Mouse (Mus musculus): ENCODE data around the gene Col15a1. TPM values are rescaled to one million over a fixed set of nuclear protein-coding genes. Genes with fewer than 3 reads are reported as not detected.

Col15a1 gene
- polyA plus RNA-seq, 1 experiment from 2014 or later: 3.9 TPM

GRCm38 (mm10) chr4:47290448-47290847 is 82.5 kb downstream of the Col15a1 start:
- H3K27ac ChIP-seq (replicated peaks): no peak overlapping the region
- H3K27me3 ChIP-seq (replicated peaks): no peaks in the 10 kb centered on the region
- ATAC-seq (ENCODE audit: low FRiP score): no peak
- H3K4me3 ChIP-seq (replicated peaks): no peak overlapping the region
- WGBS: 82% methylated on average over 2 of the region's 2 CpGs
- no peaks in the 10 kb centered on the region for H3K9me3 ChIP-seq (replicated peaks)
- H3K36me3 ChIP-seq: no peaks in the 10 kb centered on the region
- H3K4me1 ChIP-seq: peaks cover 11% of the 10 kb centered on the region
- no peak overlapping the region for H3K9ac ChIP-seq (replicated peaks)
- no peak overlapping the region for H3K4me2 ChIP-seq

DNA sequence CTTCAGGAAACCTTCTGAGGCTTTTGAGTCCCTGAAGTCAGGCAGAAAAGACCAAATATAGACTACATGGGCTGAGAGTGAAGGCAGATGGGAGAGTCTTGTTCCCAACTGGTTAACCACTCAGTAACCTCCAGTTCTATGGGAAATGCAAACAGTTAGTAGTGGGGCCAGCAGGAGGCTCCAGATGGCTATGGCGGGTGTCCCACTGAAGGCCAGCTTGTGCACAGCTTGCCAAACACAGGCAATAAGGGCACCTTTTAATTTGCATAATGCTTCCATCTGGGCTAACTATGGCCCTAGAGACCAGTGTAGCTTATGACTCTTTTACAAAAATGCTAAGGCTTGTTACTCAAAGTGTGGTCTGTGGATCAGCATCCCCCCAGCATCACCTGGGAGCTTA is 83.1 kb downstream of the Col15a1 start:
- Histone ChIP-seq H3K4me2 (no peak overlapping the region), H3K9me3 (replicated peaks) (no peaks in the 10 kb centered on the region), H3K27ac (replicated peaks) (no peak overlapping the region), H3K4me3 (replicated peaks) (no peak overlapping the region), H3K4me1 (peaks cover 11% of the 10 kb centered on the region), H3K36me3 (no peaks in the 10 kb centered on the region), H3K9ac (replicated peaks) (no peak overlapping the region), H3K27me3 (replicated peaks) (no peaks in the 10 kb centered on the region)
- no peak for ATAC-seq (ENCODE audit: low FRiP score)
- WGBS: 20% methylated on average over 1 of the region's 1 CpGs

- 62% methylated on average over 4 of the region's 4 CpGs for WGBS
- no peak overlapping the region for H3K27ac ChIP-seq (replicated peaks)
- H3K9ac ChIP-seq (replicated peaks): no peak overlapping the region
- H3K27me3 ChIP-seq (replicated peaks): no peaks in the 10 kb centered on the region
- H3K36me3 ChIP-seq: no peaks in the 10 kb centered on the region
- H3K4me1 ChIP-seq: peaks cover 11% of the 10 kb centered on the region
- ATAC-seq (ENCODE audit: low FRiP score): no peak
- no peaks in the 10 kb centered on the region for H3K9me3 ChIP-seq (replicated peaks)
- H3K4me2 ChIP-seq: no peak overlapping the region
- H3K4me3 ChIP-seq (replicated peaks): no peak overlapping the region
Observed at GRCm38 (mm10) chr4:47292956-47293355, 85.0 kb downstream of the Col15a1 start.

GRCm38 (mm10) chr4:47293771-47294543 is 86.0 kb downstream of the Col15a1 start:
- 68% methylated on average over 16 of the region's 16 CpGs for WGBS
- Histone ChIP-seq H3K4me3 (replicated peaks) (no peak overlapping the region), H3K36me3 (0 out of 2 replicates have a peak, but pooled peaks cover 2% of the 10 kb centered on the region), H3K27me3 (replicated peaks) (no peaks in the 10 kb centered on the region), H3K4me1 (peaks cover 11% of the 10 kb centered on the region), H3K27ac (replicated peaks) (no peak overlapping the region), H3K4me2 (no peak overlapping the region), H3K9ac (replicated peaks) (no peak overlapping the region), H3K9me3 (replicated peaks) (0 out of 2 replicates have a peak, but pooled peaks cover 4% of the 10 kb centered on the region)
- ATAC-seq (ENCODE audit: low FRiP score): no peak

- Histone ChIP-seq H3K36me3 (0 out of 2 replicates have a peak, but pooled peaks cover 7% of the 10 kb centered on the region), H3K27me3 (replicated peaks) (no peaks in the 10 kb centered on the region), H3K4me1 (peaks cover 11% of the 10 kb centered on the region), H3K4me2 (no peak overlapping the region), H3K4me3 (replicated peaks) (no peak overlapping the region), H3K27ac (replicated peaks) (no peak overlapping the region), H3K9ac (replicated peaks) (no peak overlapping the region), H3K9me3 (replicated peaks) (0 out of 2 replicates have a peak, but pooled peaks cover 4% of the 10 kb centered on the region)
- WGBS: 91% methylated on average over 7 of the region's 7 CpGs
- no peak for ATAC-seq (ENCODE audit: low FRiP score)
Observed at GRCm38 (mm10) chr4:47294544-47295070, 86.6 kb downstream of the Col15a1 start.

GRCm38 (mm10) chr4:47295547-47295946 is 87.6 kb downstream of the Col15a1 start:
- Histone ChIP-seq H3K4me2 (no peak overlapping the region), H3K27ac (replicated peaks) (no peak overlapping the region), H3K4me3 (replicated peaks) (no peak overlapping the region), H3K27me3 (replicated peaks) (no peaks in the 10 kb centered on the region), H3K4me1 (peaks cover 11% of the 10 kb centered on the region), H3K9me3 (replicated peaks) (0 out of 2 replicates have a peak, but pooled peaks cover 4% of the 10 kb centered on the region), H3K36me3 (0 out of 2 replicates have a peak, but pooled peaks cover 7% of the 10 kb centered on the region), H3K9ac (replicated peaks) (no peak overlapping the region)
- no peak for ATAC-seq (ENCODE audit: low FRiP score)
- WGBS: 63% methylated on average over 3 of the region's 3 CpGs

GRCm38 (mm10) chr4:47300701-47301100 is 92.7 kb downstream of the Col15a1 start:
- no peaks in the 10 kb centered on the region for H3K4me1 ChIP-seq
- no peak overlapping the region for H3K4me3 ChIP-seq (replicated peaks)
- no peak overlapping the region for H3K4me2 ChIP-seq
- H3K27ac ChIP-seq (replicated peaks): no peak overlapping the region
- H3K36me3 ChIP-seq: 0 out of 2 replicates have a peak, but pooled peaks cover 7% of the 10 kb centered on the region
- H3K27me3 ChIP-seq (replicated peaks): no peaks in the 10 kb centered on the region
- H3K9ac ChIP-seq (replicated peaks): no peak overlapping the region
- ATAC-seq (ENCODE audit: low FRiP score): no peak
- H3K9me3 ChIP-seq (replicated peaks): 0 out of 2 replicates have a peak, but pooled peaks cover 4% of the 10 kb centered on the region
- 91% methylated on average over 2 of the region's 2 CpGs for WGBS

DNA sequence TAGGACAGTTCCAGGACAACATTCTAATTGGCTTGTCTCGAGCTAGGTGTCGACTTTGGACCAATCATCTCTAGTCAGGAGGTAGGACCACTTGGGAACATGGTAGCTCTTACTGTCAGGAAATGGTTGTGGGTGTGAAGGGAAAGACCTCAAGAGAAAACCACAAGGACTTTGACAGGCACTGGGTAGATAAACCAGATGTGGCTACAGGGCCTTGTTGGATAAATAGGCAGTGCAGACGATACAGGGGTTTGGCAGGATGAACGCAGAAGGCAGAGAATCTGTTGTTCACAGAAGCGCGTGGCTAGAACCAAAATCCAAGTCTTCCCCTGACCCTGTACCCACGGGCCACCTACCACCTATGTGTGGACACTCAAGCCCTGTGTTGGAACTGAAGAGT is 94.6 kb downstream of the Col15a1 start:
- Histone ChIP-seq H3K9ac (replicated peaks) (no peak overlapping the region), H3K4me3 (replicated peaks) (no peak overlapping the region), H3K9me3 (replicated peaks) (0 out of 2 replicates have a peak, but pooled peaks cover 4% of the 10 kb centered on the region), H3K4me2 (no peak overlapping the region), H3K27me3 (replicated peaks) (no peaks in the 10 kb centered on the region), H3K36me3 (0 out of 2 replicates have a peak, but pooled peaks cover 7% of the 10 kb centered on the region), H3K4me1 (no peaks in the 10 kb centered on the region), H3K27ac (replicated peaks) (no peak overlapping the region)
- no peak for ATAC-seq (ENCODE audit: low FRiP score)
- WGBS: 93% methylated on average over 7 of the region's 7 CpGs

DNA sequence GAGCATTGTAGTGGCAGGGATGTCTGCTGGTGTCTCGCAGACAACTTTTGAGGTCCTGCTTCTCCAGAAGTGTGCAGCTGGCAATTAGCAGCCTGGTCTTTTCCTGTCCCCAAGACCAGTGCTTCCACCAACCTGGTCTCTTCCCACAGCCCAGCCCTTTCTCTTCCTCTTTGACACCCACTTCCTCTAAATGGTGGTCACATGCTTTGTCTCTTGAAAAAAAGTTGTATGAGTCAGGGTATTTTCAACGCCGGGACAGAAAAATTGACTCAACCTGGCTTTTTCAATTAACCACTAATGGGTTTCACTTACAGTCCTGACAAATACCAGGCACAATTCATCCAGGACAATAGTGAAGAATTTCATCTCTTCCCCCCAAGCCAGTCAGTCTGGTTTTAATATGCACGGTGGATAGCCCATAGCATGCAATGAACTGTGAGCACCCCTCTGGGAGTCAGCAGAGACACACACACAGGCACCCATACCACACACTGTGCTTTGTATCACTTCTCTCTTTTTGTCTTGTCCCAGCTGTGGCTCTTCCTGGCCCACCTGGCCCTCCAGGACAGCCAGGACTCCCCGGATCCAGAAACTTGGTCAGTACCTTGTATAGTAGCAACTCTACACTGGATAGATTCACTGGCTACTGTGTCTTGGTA is 95.5 kb downstream of the Col15a1 start:
- Histone ChIP-seq H3K4me1 (no peaks in the 10 kb centered on the region), H3K9me3 (replicated peaks) (0 out of 2 replicates have a peak, but pooled peaks cover 4% of the 10 kb centered on the region), H3K9ac (replicated peaks) (no peak overlapping the region), H3K4me3 (replicated peaks) (no peak overlapping the region), H3K36me3 (0 out of 2 replicates have a peak, but pooled peaks cover 7% of the 10 kb centered on the region), H3K27me3 (replicated peaks) (no peaks in the 10 kb centered on the region), H3K4me2 (no peak overlapping the region), H3K27ac (replicated peaks) (no peak overlapping the region)
- no peak for ATAC-seq (ENCODE audit: low FRiP score)
- whole genome bisulfite sequencing: 59% methylated on average over 5 of the region's 5 CpGs

DNA sequence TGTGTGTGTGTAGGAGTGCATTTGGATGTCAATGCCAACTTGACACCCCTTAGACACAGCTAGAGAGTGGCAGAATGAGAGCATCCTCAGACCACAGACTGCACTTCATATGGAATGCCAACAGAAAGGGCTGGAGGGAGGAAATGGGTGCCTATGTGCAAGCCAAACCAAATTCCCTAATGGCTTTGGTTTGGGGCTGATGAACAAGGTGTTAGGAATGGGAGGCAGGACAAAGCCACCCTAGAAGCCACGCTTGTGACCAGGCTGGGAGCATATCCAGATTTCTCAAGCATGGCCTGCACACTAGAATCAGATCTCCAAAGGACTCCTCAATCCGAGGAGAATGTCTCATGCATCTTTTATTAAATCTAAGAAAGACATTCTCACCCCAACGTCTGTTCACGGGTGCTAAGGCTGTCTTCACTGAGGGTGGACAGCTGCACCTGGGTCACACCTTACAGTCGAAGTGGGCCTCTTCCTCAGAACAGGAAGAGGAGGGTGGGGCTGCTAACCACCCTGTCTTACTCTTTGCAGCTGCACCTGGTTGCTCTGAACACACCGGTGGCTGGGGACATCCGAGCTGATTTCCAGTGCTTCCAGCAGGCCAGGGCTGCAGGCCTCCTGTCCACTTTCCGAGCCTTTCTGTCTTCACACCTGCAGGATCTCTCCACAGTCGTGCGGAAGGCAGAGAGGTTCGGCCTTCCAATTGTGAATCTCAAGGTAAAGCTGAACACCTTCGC is 102.1 kb downstream of the Col15a1 start:
- Histone ChIP-seq H3K4me3 (replicated peaks) (no peak overlapping the region), H3K27ac (replicated peaks) (no peak overlapping the region), H3K27me3 (replicated peaks) (no peaks in the 10 kb centered on the region), H3K9ac (replicated peaks) (no peak overlapping the region), H3K9me3 (replicated peaks) (no peaks in the 10 kb centered on the region), H3K4me1 (no peaks in the 10 kb centered on the region), H3K36me3 (no peaks in the 10 kb centered on the region), H3K4me2 (no peak overlapping the region)
- ATAC-seq (ENCODE audit: low FRiP score): no peak
- 86% methylated on average over 12 of the region's 12 CpGs for WGBS

GRCm38 (mm10) chr4:47310812-47311211 is 102.9 kb downstream of the Col15a1 start:
- Histone ChIP-seq H3K4me1 (no peaks in the 10 kb centered on the region), H3K36me3 (no peaks in the 10 kb centered on the region), H3K4me2 (no peak overlapping the region), H3K27me3 (replicated peaks) (no peaks in the 10 kb centered on the region), H3K9ac (replicated peaks) (no peak overlapping the region), H3K9me3 (replicated peaks) (no peaks in the 10 kb centered on the region), H3K4me3 (replicated peaks) (no peak overlapping the region), H3K27ac (replicated peaks) (no peak overlapping the region)
- WGBS: 75% methylated on average over 6 of the region's 6 CpGs
- no peak for ATAC-seq (ENCODE audit: low FRiP score)

Measured in neural tube, embryonic 15.5 days (tissue).